Mouse (Mus musculus): ENCODE measurements around the gene Olfr365. TPM values are rescaled to one million over a fixed set of nuclear protein-coding genes. Genes with fewer than 3 reads are reported as not detected.

Gene Olfr365
- polyA plus RNA-seq (2014; fragmentation: Nextera tagmentation; extraction: Ambion mirVana) = not detected in 2 replicates

- 0 out of 2 replicates have a peak, but pooled peaks cover 2% of the 10 kb centered on the region for H3K9me3 ChIP-seq (ENCODE audit: control insufficient read depth, low read length)
- H3K4me1 ChIP-seq (ENCODE audit: control insufficient read depth, insufficient read depth, low read length) = no peaks in the 10 kb centered on the region
- H3K4me3 ChIP-seq (ENCODE audit: low read length) = no peak within 1 kb of the TSS
- no peak within 1 kb of the TSS for H3K9ac ChIP-seq (ENCODE audit: low read depth, low read length)
- H3K27me3 ChIP-seq (ENCODE audit: control insufficient read depth, insufficient read depth, low read length) = no peaks in the 10 kb centered on the region
- WGBS = 84% methylated on average over 3 of the region's 3 CpGs
- H3K4me2 ChIP-seq (replicated peaks; ENCODE audit: low read depth, low read length) = no peak within 1 kb of the TSS
- H3K36me3 ChIP-seq (ENCODE audit: control insufficient read depth, insufficient read depth, low read length) = no peaks in the 10 kb centered on the region
- H3K27ac ChIP-seq (ENCODE audit: low read depth, low read length) = no peak within 1 kb of the TSS
- ATAC-seq (ENCODE audit: low FRiP score, low TSS enrichment) = no peak
Measured at GRCm38 (mm10) chr2:37187898-37188297, at the start of gene Olfr365. TSS of gene Olfr365 (plus strand) at chr2:37188198.

GRCm38 (mm10) chr2:37139022-37139421, 49.0 kb upstream of the Olfr365 start, which contains the start of gene Olfr364-ps1:
TSS of gene Olfr364-ps1 (plus strand) at chr2:37139322.
- 86% methylated on average over 3 of the region's 3 CpGs for WGBS
- H3K36me3 ChIP-seq (ENCODE audit: control insufficient read depth, insufficient read depth, low read length) = no peaks in the 10 kb centered on the region
- H3K4me1 ChIP-seq (ENCODE audit: control insufficient read depth, insufficient read depth, low read length) = no peaks in the 10 kb centered on the region
- ATAC-seq (ENCODE audit: low FRiP score, low TSS enrichment) = no peak
- H3K9me3 ChIP-seq (ENCODE audit: control insufficient read depth, low read length) = no peaks in the 10 kb centered on the region
- H3K27ac ChIP-seq (ENCODE audit: low read depth, low read length) = no peak within 1 kb of the TSS
- H3K4me3 ChIP-seq (ENCODE audit: low read length) = no peak within 1 kb of the TSS
- H3K27me3 ChIP-seq (ENCODE audit: control insufficient read depth, insufficient read depth, low read length) = no peaks in the 10 kb centered on the region
- H3K4me2 ChIP-seq (replicated peaks; ENCODE audit: low read depth, low read length) = no peak within 1 kb of the TSS
- H3K9ac ChIP-seq (ENCODE audit: low read depth, low read length) = no peak within 1 kb of the TSS

- no peak within 1 kb of the TSS for H3K4me3 ChIP-seq (ENCODE audit: low read length)
- H3K9ac ChIP-seq (ENCODE audit: low read depth, low read length) = no peak within 1 kb of the TSS
- no peak within 1 kb of the TSS for H3K4me2 ChIP-seq (replicated peaks; ENCODE audit: low read depth, low read length)
- no peak within 1 kb of the TSS for H3K27ac ChIP-seq (ENCODE audit: low read depth, low read length)
- H3K9me3 ChIP-seq (ENCODE audit: control insufficient read depth, low read length) = 0 out of 2 replicates have a peak, but pooled peaks cover 5% of the 10 kb centered on the region
- H3K4me1 ChIP-seq (ENCODE audit: control insufficient read depth, insufficient read depth, low read length) = no peaks in the 10 kb centered on the region
- H3K36me3 ChIP-seq (ENCODE audit: control insufficient read depth, insufficient read depth, low read length) = no peaks in the 10 kb centered on the region
- ATAC-seq (ENCODE audit: low FRiP score, low TSS enrichment) = no peak
- no peaks in the 10 kb centered on the region for H3K27me3 ChIP-seq (ENCODE audit: control insufficient read depth, insufficient read depth, low read length)
Measured at GRCm38 (mm10) chr2:37211274-37211673, 23.3 kb downstream of the Olfr365 start, which contains the start of gene Olfr366. TSS of gene Olfr366 (plus strand) at chr2:37211574.

Other genes starting within 250 kb of the Olfr365 start
- gene Olfr357, start 194.4 kb upstream of the Olfr365 start, polyA plus RNA-seq (2014; fragmentation: Nextera tagmentation; extraction: Ambion mirVana) = not detected in 2 replicates
- gene Olfr358, start 178.9 kb upstream of the Olfr365 start, polyA plus RNA-seq (2014; fragmentation: Nextera tagmentation; extraction: Ambion mirVana) = not detected in 2 replicates
- not detected in 2 replicates for gene Olfr360, start 122.5 kb upstream of the Olfr365 start, polyA plus RNA-seq (2014; fragmentation: Nextera tagmentation; extraction: Ambion mirVana)
- not detected in 2 replicates for gene Olfr361, start 98.9 kb upstream of the Olfr365 start, polyA plus RNA-seq (2014; fragmentation: Nextera tagmentation; extraction: Ambion mirVana)
- gene Olfr362, start 70.3 kb upstream of the Olfr365 start, polyA plus RNA-seq (2014; fragmentation: Nextera tagmentation; extraction: Ambion mirVana) = not detected in 2 replicates
- gene Olfr364-ps1, start 48.9 kb upstream of the Olfr365 start, polyA plus RNA-seq (2014; fragmentation: Nextera tagmentation; extraction: Ambion mirVana) = not detected in 2 replicates
- not detected in 2 replicates for gene Olfr366, start 23.4 kb downstream of the Olfr365 start, polyA plus RNA-seq (2014; fragmentation: Nextera tagmentation; extraction: Ambion mirVana)
- gene Olfr368, start 138.3 kb downstream of the Olfr365 start, polyA plus RNA-seq (2014; fragmentation: Nextera tagmentation; extraction: Ambion mirVana) = not detected in 2 replicates
- 43.1 and 51.6 TPM in 2 replicates for gene Pdcl, start 171.1 kb downstream of the Olfr365 start, polyA plus RNA-seq (2014; fragmentation: Nextera tagmentation; extraction: Ambion mirVana)
- gene Rc3h2, start 234.7 kb downstream of the Olfr365 start, polyA plus RNA-seq (2014; fragmentation: Nextera tagmentation; extraction: Ambion mirVana) = 21.1 and 22.8 TPM in 2 replicates

Data from kidney, embryonic 14.5 days (tissue).